Mouse (Mus musculus): ENCODE measurements around the gene Ccdc146. TPM values are rescaled to one million over a fixed set of nuclear protein-coding genes. Genes with fewer than 3 reads are reported as not detected.

The Ccdc146 gene
- polyA plus RNA-seq, 1 experiment from 2014 or later, result not detected

- H3K4me2 ChIP-seq, result no peak overlapping the region
- no peaks in the 10 kb centered on the region for H3K36me3 ChIP-seq (ENCODE audit: control insufficient read depth, insufficient read depth, low read length)
- WGBS, result 84% methylated on average over 2 of the region's 2 CpGs
- H3K27me3 ChIP-seq (ENCODE audit: control insufficient read depth, insufficient read depth, low read length), result no peaks in the 10 kb centered on the region
- H3K4me1 ChIP-seq (ENCODE audit: control insufficient read depth, insufficient read depth, low read length), result no peaks in the 10 kb centered on the region
- DNase-seq (ENCODE audit: low spot score, missing footprints), result no peak
- H3K9me3 ChIP-seq (ENCODE audit: control insufficient read depth, low read length), result no peaks in the 10 kb centered on the region
- H3K4me3 ChIP-seq (ENCODE audit: low read depth, low read length), result no peak overlapping the region
- H3K9ac ChIP-seq (ENCODE audit: low read length), result no peak overlapping the region
- no peak overlapping the region for H3K27ac ChIP-seq (ENCODE audit: low read depth, low read length)
- ATAC-seq (ENCODE audit: low FRiP score), result no peak
These were observed 104.3 kb downstream of the Ccdc146 start for GRCm38 (mm10) chr5:21320138-21320537.

- WGBS, result 89% methylated on average over 3 of the region's 3 CpGs
- no peaks in the 10 kb centered on the region for H3K4me1 ChIP-seq (ENCODE audit: control insufficient read depth, insufficient read depth, low read length)
- H3K9me3 ChIP-seq (ENCODE audit: control insufficient read depth, low read length), result no peaks in the 10 kb centered on the region
- ATAC-seq (ENCODE audit: low FRiP score) (no peak), DNase-seq (ENCODE audit: low spot score, missing footprints) (no peak)
- H3K27ac ChIP-seq (ENCODE audit: low read depth, low read length), result no peak overlapping the region
- no peak overlapping the region for H3K4me2 ChIP-seq
- no peaks in the 10 kb centered on the region for H3K36me3 ChIP-seq (ENCODE audit: control insufficient read depth, insufficient read depth, low read length)
- H3K4me3 ChIP-seq (ENCODE audit: low read depth, low read length), result no peak overlapping the region
- no peaks in the 10 kb centered on the region for H3K27me3 ChIP-seq (ENCODE audit: control insufficient read depth, insufficient read depth, low read length)
- H3K9ac ChIP-seq (ENCODE audit: low read length), result no peak overlapping the region
These were observed 109.8 kb downstream of the Ccdc146 start for GRCm38 (mm10) chr5:21314696-21315095.

GRCm38 (mm10) chr5:21307165-21307564 is 117.3 kb downstream of the Ccdc146 start:
- H3K4me2 ChIP-seq, result no peak overlapping the region
- no peaks in the 10 kb centered on the region for H3K9me3 ChIP-seq (ENCODE audit: control insufficient read depth, low read length)
- WGBS, result 68% methylated on average over 5 of the region's 5 CpGs
- no peaks in the 10 kb centered on the region for H3K36me3 ChIP-seq (ENCODE audit: control insufficient read depth, insufficient read depth, low read length)
- peaks cover 2% of the 10 kb centered on the region; the same call in 1 of the 2 replicates for H3K4me1 ChIP-seq (ENCODE audit: control insufficient read depth, insufficient read depth, low read length)
- H3K9ac ChIP-seq (ENCODE audit: low read length), result no peak overlapping the region
- no peak overlapping the region for H3K27ac ChIP-seq (ENCODE audit: low read depth, low read length)
- ATAC-seq (ENCODE audit: low FRiP score), result no peak
- H3K27me3 ChIP-seq (ENCODE audit: control insufficient read depth, insufficient read depth, low read length), result no peaks in the 10 kb centered on the region
- H3K4me3 ChIP-seq (ENCODE audit: low read depth, low read length), result no peak overlapping the region
- no peak for DNase-seq (ENCODE audit: low spot score, missing footprints)

- Histone ChIP-seq H3K27ac (ENCODE audit: low read depth, low read length) (no peak overlapping the region), H3K4me1 (ENCODE audit: control insufficient read depth, insufficient read depth, low read length) (no peaks in the 10 kb centered on the region), H3K9ac (ENCODE audit: low read length) (no peak overlapping the region), H3K9me3 (ENCODE audit: control insufficient read depth, low read length) (no peaks in the 10 kb centered on the region), H3K4me2 (no peak overlapping the region), H3K27me3 (ENCODE audit: control insufficient read depth, insufficient read depth, low read length) (no peaks in the 10 kb centered on the region), H3K4me3 (ENCODE audit: low read depth, low read length) (no peak overlapping the region), H3K36me3 (ENCODE audit: control insufficient read depth, insufficient read depth, low read length) (no peaks in the 10 kb centered on the region)
- ATAC-seq (ENCODE audit: low FRiP score) (no peak), DNase-seq (ENCODE audit: low spot score, missing footprints) (no peak)
- 89% methylated on average over 6 of the region's 6 CpGs for WGBS
These were observed 123.5 kb downstream of the Ccdc146 start for GRCm38 (mm10) chr5:21301011-21301410.

GRCm38 (mm10) chr5:21300058-21300457 is 124.4 kb downstream of the Ccdc146 start:
- H3K36me3 ChIP-seq (ENCODE audit: control insufficient read depth, insufficient read depth, low read length), result no peaks in the 10 kb centered on the region
- H3K27ac ChIP-seq (ENCODE audit: low read depth, low read length), result no peak overlapping the region
- ATAC-seq (ENCODE audit: low FRiP score), result no peak
- no peak overlapping the region for H3K4me3 ChIP-seq (ENCODE audit: low read depth, low read length)
- WGBS, result 88% methylated on average over 3 of the region's 3 CpGs
- no peaks in the 10 kb centered on the region for H3K27me3 ChIP-seq (ENCODE audit: control insufficient read depth, insufficient read depth, low read length)
- no peaks in the 10 kb centered on the region for H3K9me3 ChIP-seq (ENCODE audit: control insufficient read depth, low read length)
- H3K4me1 ChIP-seq (ENCODE audit: control insufficient read depth, insufficient read depth, low read length), result no peaks in the 10 kb centered on the region
- H3K4me2 ChIP-seq, result no peak overlapping the region
- DNase-seq (ENCODE audit: low spot score, missing footprints), result no peak
- H3K9ac ChIP-seq (ENCODE audit: low read length), result no peak overlapping the region

GRCm38 (mm10) chr5:21299076-21299755 is 125.3 kb downstream of the Ccdc146 start:
- Histone ChIP-seq H3K9me3 (ENCODE audit: control insufficient read depth, low read length) (no peaks in the 10 kb centered on the region), H3K27ac (ENCODE audit: low read depth, low read length) (no peak overlapping the region), H3K9ac (ENCODE audit: low read length) (no peak overlapping the region), H3K27me3 (ENCODE audit: control insufficient read depth, insufficient read depth, low read length) (no peaks in the 10 kb centered on the region), H3K36me3 (ENCODE audit: control insufficient read depth, insufficient read depth, low read length) (no peaks in the 10 kb centered on the region), H3K4me3 (ENCODE audit: low read depth, low read length) (no peak overlapping the region), H3K4me1 (ENCODE audit: control insufficient read depth, insufficient read depth, low read length) (no peaks in the 10 kb centered on the region), H3K4me2 (no peak overlapping the region)
- ATAC-seq (ENCODE audit: low FRiP score) (no peak), DNase-seq (ENCODE audit: low spot score, missing footprints) (no peak)
- WGBS, result 88% methylated on average over 21 of the region's 21 CpGs

- ATAC-seq (ENCODE audit: low FRiP score) (no peak), DNase-seq (ENCODE audit: low spot score, missing footprints) (no peak)
- WGBS, result 90% methylated on average over 8 of the region's 8 CpGs
- H3K27ac ChIP-seq (ENCODE audit: low read depth, low read length), result no peak overlapping the region
- H3K27me3 ChIP-seq (ENCODE audit: control insufficient read depth, insufficient read depth, low read length), result no peaks in the 10 kb centered on the region
- no peak overlapping the region for H3K4me3 ChIP-seq (ENCODE audit: low read depth, low read length)
- no peaks in the 10 kb centered on the region for H3K36me3 ChIP-seq (ENCODE audit: control insufficient read depth, insufficient read depth, low read length)
- H3K4me2 ChIP-seq, result no peak overlapping the region
- no peaks in the 10 kb centered on the region for H3K4me1 ChIP-seq (ENCODE audit: control insufficient read depth, insufficient read depth, low read length)
- H3K9ac ChIP-seq (ENCODE audit: low read length), result no peak overlapping the region
- H3K9me3 ChIP-seq (ENCODE audit: control insufficient read depth, low read length), result no peaks in the 10 kb centered on the region
These were observed 128.8 kb downstream of the Ccdc146 start for GRCm38 (mm10) chr5:21295683-21296082.

- no peak overlapping the region for H3K4me2 ChIP-seq
- H3K27ac ChIP-seq (ENCODE audit: low read depth, low read length), result no peak overlapping the region
- H3K4me3 ChIP-seq (ENCODE audit: low read depth, low read length), result no peak overlapping the region
- no peaks in the 10 kb centered on the region for H3K4me1 ChIP-seq (ENCODE audit: control insufficient read depth, insufficient read depth, low read length)
- no peak overlapping the region for H3K9ac ChIP-seq (ENCODE audit: low read length)
- 86% methylated on average over 8 of the region's 8 CpGs for WGBS
- H3K9me3 ChIP-seq (ENCODE audit: control insufficient read depth, low read length), result no peaks in the 10 kb centered on the region
- ATAC-seq (ENCODE audit: low FRiP score) (no peak), DNase-seq (ENCODE audit: low spot score, missing footprints) (no peak)
- H3K36me3 ChIP-seq (ENCODE audit: control insufficient read depth, insufficient read depth, low read length), result no peaks in the 10 kb centered on the region
- H3K27me3 ChIP-seq (ENCODE audit: control insufficient read depth, insufficient read depth, low read length), result no peaks in the 10 kb centered on the region
These were observed 133.9 kb downstream of the Ccdc146 start for GRCm38 (mm10) chr5:21290594-21290993.

- Histone ChIP-seq H3K4me2 (no peak overlapping the region), H3K36me3 (ENCODE audit: control insufficient read depth, insufficient read depth, low read length) (no peaks in the 10 kb centered on the region), H3K27me3 (ENCODE audit: control insufficient read depth, insufficient read depth, low read length) (no peaks in the 10 kb centered on the region), H3K9me3 (ENCODE audit: control insufficient read depth, low read length) (no peaks in the 10 kb centered on the region), H3K9ac (ENCODE audit: low read length) (no peak overlapping the region), H3K4me1 (ENCODE audit: control insufficient read depth, insufficient read depth, low read length) (no peaks in the 10 kb centered on the region), H3K27ac (ENCODE audit: low read depth, low read length) (no peak overlapping the region), H3K4me3 (ENCODE audit: low read depth, low read length) (no peak overlapping the region)
- no peak for ATAC-seq (ENCODE audit: low FRiP score)
- DNase-seq (ENCODE audit: low spot score, missing footprints), result no peak
- 79% methylated on average over 7 of the region's 7 CpGs for WGBS
These were observed 135.6 kb downstream of the Ccdc146 start for GRCm38 (mm10) chr5:21288658-21289435.
